Mouse (Mus musculus): ENCODE results near the gene Cacna1s.

Cacna1s gene

GRCm38 (mm10) chr1:136138191-136138830, 85.8 kb downstream of the Cacna1s start:
- no peak for DNase-seq

- DNase-seq, result peak; percentile 80 to 88
These were observed 87.6 kb downstream of the Cacna1s start for GRCm38 (mm10) chr1:136139990-136140640.

DNA sequence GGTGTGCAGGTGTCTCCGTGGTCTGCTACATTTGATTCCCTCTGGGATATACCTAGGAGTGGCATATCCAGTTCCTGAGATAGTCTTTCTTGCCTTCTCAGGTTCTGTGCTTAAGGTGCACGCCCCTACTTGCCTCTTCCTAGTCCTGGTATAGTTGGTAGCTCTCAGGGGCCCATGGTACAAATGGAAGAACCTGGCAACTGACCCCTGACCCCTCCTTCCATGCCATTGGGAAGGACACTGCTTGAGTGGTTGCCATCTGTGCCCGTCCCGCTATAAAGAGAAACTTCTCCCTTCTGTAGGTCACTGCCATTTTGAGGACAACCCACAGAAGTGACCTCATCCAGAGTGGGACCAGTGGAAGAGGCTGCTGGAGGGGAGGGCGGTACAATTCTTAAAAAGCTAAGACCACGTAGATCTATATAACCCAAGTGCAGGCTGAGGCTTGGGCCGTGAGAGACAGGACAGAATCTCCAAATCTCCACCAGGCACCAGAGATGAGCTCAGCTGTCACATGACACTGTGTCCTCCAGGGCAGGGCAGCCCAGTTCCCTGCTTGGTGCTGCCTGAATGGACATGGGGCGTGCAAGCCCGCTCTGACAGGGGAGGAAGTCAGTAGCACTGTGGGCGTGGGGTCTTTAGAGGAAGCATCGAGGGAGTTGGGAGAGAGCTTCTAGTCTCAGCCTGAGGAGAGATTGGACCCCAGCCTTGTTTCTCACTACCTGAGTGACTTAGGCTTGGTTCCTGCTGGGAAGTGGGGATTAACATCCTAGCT, 88.8 kb downstream of the Cacna1s start:
- no peak for DNase-seq

DNA sequence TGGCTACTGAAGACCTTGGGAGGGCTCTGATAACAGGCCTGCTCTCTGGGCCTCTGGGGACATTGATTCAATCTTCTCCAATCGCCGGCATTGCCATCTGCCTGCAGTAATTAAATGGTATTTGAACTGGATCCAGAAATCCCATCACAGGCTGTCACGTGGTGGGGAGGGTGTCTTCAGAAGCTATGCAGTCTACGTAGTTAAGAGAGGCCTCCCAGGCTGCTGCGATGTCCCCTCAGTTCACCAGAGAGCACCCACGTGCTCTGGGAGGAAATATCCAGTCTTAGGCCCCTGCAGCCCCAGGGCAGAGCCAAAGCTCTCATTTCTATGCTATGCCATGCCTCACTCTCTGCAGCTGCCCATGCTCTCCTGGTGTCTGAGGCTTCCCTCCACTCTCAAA, 89.8 kb downstream of the Cacna1s start:
- DNase-seq, result no peak

DNA sequence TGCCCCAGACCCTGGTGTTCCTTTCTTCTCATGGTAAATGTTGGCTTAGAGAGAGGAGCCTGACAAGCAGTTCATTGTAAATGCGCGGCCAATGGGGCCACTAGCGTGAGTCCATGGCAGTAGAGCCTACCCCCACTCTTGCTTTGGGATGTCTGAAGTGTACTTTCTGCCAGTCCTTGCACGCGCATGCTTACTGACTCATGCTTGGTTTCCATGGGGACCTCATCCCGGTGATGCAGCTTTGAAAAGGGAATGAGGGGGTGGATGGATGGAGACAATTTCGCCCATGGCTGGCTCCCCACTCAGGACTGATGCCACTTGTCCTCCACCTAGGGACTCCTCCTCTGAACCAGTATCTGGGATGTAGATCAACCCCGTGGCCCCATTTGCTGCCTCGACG, 91.0 kb downstream of the Cacna1s start:
- DNase-seq, result no peak

DNA sequence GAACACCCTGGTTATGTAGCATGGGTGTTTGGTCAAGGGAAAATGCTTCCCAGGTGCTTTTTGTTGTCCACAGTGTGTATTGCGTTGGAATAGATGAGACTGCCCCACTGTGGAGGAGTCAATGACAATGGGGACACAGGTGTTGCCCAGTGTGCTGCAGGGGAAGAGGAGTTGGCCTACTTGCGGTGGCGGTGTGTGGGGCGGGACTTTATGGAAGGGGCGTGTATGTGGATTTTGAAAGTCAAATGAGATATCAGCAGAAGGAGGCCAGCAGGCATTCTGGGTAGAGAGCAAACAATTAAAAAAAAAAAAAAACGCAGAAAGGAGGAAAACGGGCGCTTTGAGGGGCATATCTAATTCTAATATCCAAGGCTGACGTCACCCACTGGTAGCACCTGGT, 97.2 kb downstream of the Cacna1s start:
- DNase-seq, result peak in 1 of 2 experiments; percentile 53

GRCm38 (mm10) chr1:136151371-136151770, 98.8 kb downstream of the Cacna1s start:
- no peak for DNase-seq

GRCm38 (mm10) chr1:136156304-136156703, 103.8 kb downstream of the Cacna1s start:
- no peak for DNase-seq

GRCm38 (mm10) chr1:136156951-136157350, 104.4 kb downstream of the Cacna1s start:
- no peak for DNase-seq

DNA sequence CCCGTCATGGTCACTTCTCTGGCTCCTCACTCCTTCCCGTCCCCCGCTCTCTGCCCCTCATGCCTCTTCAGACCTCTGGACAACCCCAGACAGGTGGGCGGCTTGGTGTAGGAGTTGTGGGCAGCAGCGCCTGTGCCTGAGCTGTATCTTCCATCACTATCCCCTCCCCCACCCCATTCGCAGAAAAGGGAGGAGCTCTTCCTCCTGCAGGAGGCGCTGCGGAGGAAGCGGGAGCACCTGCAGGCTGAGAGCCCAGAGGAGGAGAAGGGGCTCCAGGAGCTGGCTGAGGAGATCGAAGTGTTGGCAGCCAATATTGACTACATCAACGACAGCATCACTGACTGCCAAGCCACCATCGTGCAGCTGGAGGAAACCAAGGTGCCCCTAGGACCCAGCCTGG, 107.3 kb downstream of the Cacna1s start:
- no peak for DNase-seq

GRCm38 (mm10) chr1:136160297-136160696, 107.7 kb downstream of the Cacna1s start:
- DNase-seq, result no peak

DNA sequence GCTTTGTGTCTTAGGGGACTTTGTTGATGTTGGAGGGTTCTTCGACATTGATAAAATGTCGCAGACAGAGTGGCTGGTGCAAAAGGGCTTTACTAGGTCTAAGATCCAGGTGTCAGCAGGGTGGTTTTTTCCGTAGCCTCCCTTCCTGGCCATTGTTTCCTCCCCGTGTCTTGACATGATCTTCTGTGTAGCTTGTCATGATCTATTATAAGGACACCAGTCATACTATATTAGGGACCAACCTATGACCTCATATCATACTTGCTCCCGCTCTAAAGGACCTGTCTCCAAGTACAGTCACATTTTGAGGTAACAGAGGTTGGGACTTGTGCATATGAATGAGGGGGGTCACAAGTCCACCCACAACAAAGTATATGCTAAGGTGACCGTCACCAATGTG, 108.4 kb downstream of the Cacna1s start:
- DNase-seq, result no peak

GRCm38 (mm10) chr1:136161333-136161921, 108.9 kb downstream of the Cacna1s start:
- DNase-seq, result no peak

DNA sequence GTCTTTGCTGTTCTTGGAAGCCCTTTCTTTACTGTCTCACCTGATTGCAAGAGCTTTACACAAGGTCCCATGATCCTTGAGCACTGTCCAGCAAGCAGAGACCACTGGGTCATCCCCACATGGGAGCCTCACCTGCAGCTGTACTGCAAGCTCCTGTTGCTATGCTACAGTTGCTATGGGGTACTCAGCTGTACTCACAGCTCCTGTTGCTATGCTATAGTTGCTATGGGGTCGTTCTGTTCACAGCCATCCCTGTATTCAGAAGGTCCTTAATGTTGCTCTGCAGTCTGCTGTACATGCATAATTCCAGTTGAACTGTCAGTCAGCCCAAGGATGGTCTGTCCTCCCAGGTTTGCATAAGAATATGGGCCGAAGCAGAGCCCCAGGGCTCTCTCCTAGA, 112.9 kb downstream of the Cacna1s start:
- DNase-seq, result no peak

DNA sequence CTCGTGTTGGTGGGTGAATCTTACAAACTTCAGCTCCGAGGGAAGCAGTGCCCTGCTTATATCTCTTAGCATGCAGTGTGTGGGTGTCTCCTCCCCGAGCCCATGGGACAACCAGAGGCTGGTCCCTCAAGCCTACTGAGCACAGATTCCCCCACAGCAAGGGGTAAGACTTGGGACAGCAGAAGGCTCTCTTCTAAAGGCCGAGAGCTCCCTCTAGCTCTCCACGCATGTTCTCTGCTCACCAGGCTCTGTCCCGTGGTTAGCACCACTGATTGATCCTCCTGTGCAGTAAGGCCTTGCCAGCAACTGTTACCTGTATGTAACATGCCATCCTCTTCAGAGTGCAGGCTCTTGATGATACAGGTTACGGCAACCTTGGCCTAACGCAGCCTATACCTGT, 115.1 kb downstream of the Cacna1s start:
- no peak for DNase-seq

Data from thymus, postnatal 36 days (tissue).